Mouse (Mus musculus) layer of hippocampus, adult 6 months (tissue): ENCODE measurements around the gene Oxct2b. TPM values are rescaled to one million over a fixed set of nuclear protein-coding genes. Genes with fewer than 3 reads are reported as not detected.

Source experiments
- long read RNA-seq, 2 experiments: library from polyadenylated mRNA; unstranded; transcript quantifications; one replicate each; pipeline ENCODE4 v2.0.0; 2019 to 2020
- polyA plus RNA-seq: library from polyadenylated mRNA; unstranded; fragments of <200 nt; fragmentation: Nextera tagmentation; gene quantifications from 2 replicates; pipeline ENCODE4 v1.2.3, GENCODE M21; 2021

Oxct2b gene
- polyA plus RNA-seq: 0.26 and 0.29 TPM in 2 replicates
- long read RNA-seq, experiment 1: 0 reads
- long read RNA-seq, experiment 2, partial matches to known transcripts: 0 of 1 reads
- long read RNA-seq, experiment 2, other reads (novel, unspliced or antisense): 0 of 1 reads

GRCm38 (mm10) chr4:123116011-123116410 is at the start of gene Oxct2b:
Gene Oxct2b, plus strand, starts transcription at chr4:123116266.

GRCm38 (mm10) chr4:123104651-123105450 is 11.2 kb upstream of the Oxct2b start, which contains the start of gene Bmp8b:
Gene Bmp8b, plus strand, starts transcription at chr4:123105165.

DNA sequence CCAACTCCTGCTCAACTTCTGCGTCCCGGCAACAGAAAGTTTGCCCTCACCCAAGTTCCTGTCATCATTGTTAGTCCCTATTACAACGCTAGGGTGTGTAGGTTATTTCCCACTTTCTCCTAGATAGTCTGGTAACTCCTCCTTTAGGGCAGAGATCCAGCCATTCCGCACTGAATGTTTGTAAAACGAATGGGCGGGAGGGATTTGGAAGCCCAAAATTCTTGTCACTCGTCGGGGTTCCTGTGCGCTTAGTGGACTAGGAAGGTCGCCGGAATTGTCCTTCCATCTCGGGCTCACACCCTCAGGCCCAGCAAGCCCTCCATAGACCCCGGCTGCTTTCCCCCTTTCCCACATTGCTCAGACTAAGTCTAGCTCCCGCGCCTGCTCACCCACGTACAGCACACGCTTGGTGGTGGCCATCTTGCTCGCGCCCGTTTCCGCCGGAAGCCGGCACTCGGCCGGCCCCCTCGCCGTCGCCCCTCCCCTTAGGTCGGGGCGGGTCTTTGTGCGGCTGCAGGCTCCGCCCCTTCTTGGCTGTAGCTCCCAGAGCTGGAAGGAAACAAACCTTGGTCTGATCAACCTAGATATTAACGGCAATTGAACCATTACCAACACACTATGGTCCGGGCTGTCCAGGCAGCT is 23.6 kb downstream of the Oxct2b start, which contains the start of gene Ppie:
Gene Ppie, minus strand, starts transcription at position 439 of the 642 bp plus-strand sequence.

Other genes with a start within 250 kb of the Oxct2b start
- 16.2 and 18.1 TPM in 2 replicates for gene Cap1, start 230.2 kb upstream of the Oxct2b start, polyA plus RNA-seq
- gene Mfsd2a, start 155.1 kb upstream of the Oxct2b start, polyA plus RNA-seq: 15.2 and 17.2 TPM in 2 replicates
- gene Mycl, start 120.6 kb upstream of the Oxct2b start, polyA plus RNA-seq: 6.2 and 7.2 TPM in 2 replicates
- 5.4 and 6.7 TPM in 2 replicates for gene Trit1, start 99.7 kb upstream of the Oxct2b start, polyA plus RNA-seq
- gene Bmp8b, start 11.1 kb upstream of the Oxct2b start, polyA plus RNA-seq: 0.04 TPM in 1 of 2 replicates, not detected in the other
- gene Ppie, start 23.7 kb downstream of the Oxct2b start, polyA plus RNA-seq: 41.2 and 44.0 TPM in 2 replicates
- gene Hpcal4, start 67.0 kb downstream of the Oxct2b start, polyA plus RNA-seq: 354 and 400 TPM in 2 replicates
- 12.6 and 16.2 TPM in 2 replicates for gene Nt5c1a, start 85.2 kb downstream of the Oxct2b start, polyA plus RNA-seq
- gene Heyl, start 117.3 kb downstream of the Oxct2b start, polyA plus RNA-seq: 1.1 and 2.9 TPM in 2 replicates
- 7.3 and 7.6 TPM in 2 replicates for gene Pabpc4, start 146.1 kb downstream of the Oxct2b start, polyA plus RNA-seq
- gene Oxct2a, start 207.4 kb downstream of the Oxct2b start, polyA plus RNA-seq: not detected in 2 replicates
- gene Bmp8a, start 227.0 kb downstream of the Oxct2b start, polyA plus RNA-seq: not detected in 2 replicates